Mouse (Mus musculus) CH12.LX (cell line): Measurements from ENCODE around the gene Stx8. TPM values are rescaled to one million over a fixed set of nuclear protein-coding genes. Genes with fewer than 3 reads are reported as not detected.

Source experiments
- DNase-seq: peaks from one replicate; pipeline ENCODE4 v3.0.0-alpha.2; 2013; ENCODE audit errors: extremely low read depth
- H3K27ac ChIP-seq: 2 replicates; pipeline ENCODE4 v1.5.1; 2012; ENCODE audit warnings: low read depth, mild to moderate bottlenecking, control low read depth, moderate library complexity; ENCODE audit not compliant: insufficient read depth
- H3K27me3 ChIP-seq: replicated peaks from 2 replicates; pipeline ENCODE3; 2012; ENCODE audit warnings: inconsistent platforms
- H3K36me3 ChIP-seq, 2 experiments: replicated peaks in 1 of 2; 2 replicates each; pipeline versions ENCODE3 to v1.6.1; 2012; ENCODE audit warnings: inconsistent platforms in 1 of 2, low read length in 1 of 2, mild to moderate bottlenecking in 1 of 2, mixed read lengths in 1 of 2, moderate library complexity in 1 of 2; ENCODE audit not compliant: control insufficient read depth in 1 of 2, insufficient read depth in 1 of 2
- H3K4me1 ChIP-seq, 2 experiments: 2 replicates each; pipeline ENCODE4 v1.6.1; 2012; ENCODE audit warnings: inconsistent platforms in 1 of 2, moderate library complexity in 1 of 2; ENCODE audit not compliant: insufficient read depth in 2 of 2, control insufficient read depth in 1 of 2
- H3K4me2 ChIP-seq: 2 replicates; pipeline ENCODE4 v1.6.1; 2012; ENCODE audit warnings: low read depth, mild to moderate bottlenecking, control low read depth; ENCODE audit not compliant: poor library complexity, insufficient read depth, severe bottlenecking
- H3K4me3 ChIP-seq, 3 experiments: fragments of 150-350 bp in 1 of 3; sonication (generic) in 1 of 3; replicated peaks in 1 of 3; 2 replicates each; pipeline versions ENCODE3 to v1.5.1; 2011 to 2012; ENCODE audit warnings: low read depth in 2 of 3, low read length in 2 of 3, mild to moderate bottlenecking in 2 of 3, moderate library complexity in 2 of 3, control low read depth in 1 of 3, improper control_type of control experiment in 1 of 3, inconsistent platforms in 1 of 3, mixed read lengths in 1 of 3; ENCODE audit not compliant: poor library complexity in 1 of 3
- H3K79me2 ChIP-seq: replicated peaks from 2 replicates; pipeline ENCODE4 v1.6.1; 2012; ENCODE audit warnings: mild to moderate bottlenecking, moderate library complexity; ENCODE audit not compliant: control insufficient read depth, poor library complexity, insufficient read depth, severe bottlenecking; ENCODE audit errors: extremely low read depth
- H3K9ac ChIP-seq: 2 replicates; pipeline ENCODE4 v1.6.1; 2012; ENCODE audit warnings: low read depth, mild to moderate bottlenecking, control low read depth, moderate library complexity; ENCODE audit not compliant: insufficient read depth
- H3K9me3 ChIP-seq: replicated peaks from 2 replicates; pipeline ENCODE3; 2012; ENCODE audit warnings: low read length, inconsistent platforms, mixed read lengths
- CHD2 ChIP-seq: IDR thresholded peaks from 2 replicates; pipeline ENCODE4 v1.6.1; 2011; ENCODE audit warnings: low read length, improper control_type of control experiment
- ELF1 ChIP-seq: IDR thresholded peaks from 2 replicates; pipeline ENCODE4 v1.6.1; 2014; ENCODE audit warnings: low read depth, mild to moderate bottlenecking, inconsistent platforms, low read length, improper control_type of control experiment
- ETS1 ChIP-seq: conservative IDR thresholded peaks from 2 replicates; pipeline ENCODE4 v1.6.1; 2012; ENCODE audit warnings: low read depth, mild to moderate bottlenecking, inconsistent platforms, low read length, improper control_type of control experiment, moderate library complexity
- HCFC1 ChIP-seq: IDR thresholded peaks from 2 replicates; pipeline ENCODE4 v1.6.1; 2012; ENCODE audit warnings: low read depth, mild to moderate bottlenecking, inconsistent platforms, low read length, improper control_type of control experiment
- KAT2A ChIP-seq: IDR thresholded peaks from 2 replicates; pipeline ENCODE4 v1.6.1; 2012; ENCODE audit warnings: low read length, improper control_type of control experiment, inconsistent platforms; ENCODE audit not compliant: insufficient replicate concordance
- MAZ ChIP-seq: IDR thresholded peaks from 2 replicates; pipeline ENCODE4 v1.6.1; 2012; ENCODE audit warnings: low read depth, mild to moderate bottlenecking, inconsistent platforms, low read length, improper control_type of control experiment, moderate library complexity
- MEF2A ChIP-seq: IDR thresholded peaks from 2 replicates; pipeline ENCODE4 v1.6.1; 2014; ENCODE audit warnings: low read depth, mild to moderate bottlenecking, inconsistent platforms, low read length, improper control_type of control experiment, borderline replicate concordance
- MXI1 ChIP-seq: IDR thresholded peaks from 2 replicates; pipeline ENCODE4 v1.6.1; 2011; ENCODE audit warnings: mild to moderate bottlenecking, low read depth, low read length, improper control_type of control experiment
- NELFE ChIP-seq: IDR thresholded peaks from 2 replicates; pipeline ENCODE4 v1.6.1; 2011; ENCODE audit warnings: low read depth, low read length, improper control_type of control experiment
- NRF1 ChIP-seq: IDR thresholded peaks from 2 replicates; pipeline ENCODE4 v1.6.1; 2014; ENCODE audit warnings: low read depth, mild to moderate bottlenecking, inconsistent platforms, low read length, improper control_type of control experiment, moderate library complexity
- POLR2A ChIP-seq: IDR thresholded peaks from 2 replicates; pipeline ENCODE4 v1.6.1; 2011; ENCODE audit warnings: low read depth, mild to moderate bottlenecking, improper control_type of control experiment, low read length
- POLR2AphosphoS2 ChIP-seq: IDR thresholded peaks from 2 replicates; pipeline ENCODE4 v1.6.1; 2011; ENCODE audit warnings: low read depth, low read length, improper control_type of control experiment
- RCOR1 ChIP-seq: conservative IDR thresholded peaks from 2 replicates; pipeline ENCODE4 v1.6.1; 2012; ENCODE audit warnings: low read depth, mild to moderate bottlenecking, inconsistent platforms, low read length, improper control_type of control experiment
- SIN3A ChIP-seq: IDR thresholded peaks from 2 replicates; pipeline ENCODE4 v1.6.1; 2012; ENCODE audit warnings: low read length, improper control_type of control experiment, inconsistent platforms
- SMC3 ChIP-seq: IDR thresholded peaks from 2 replicates; pipeline ENCODE4 v1.6.1; 2011; ENCODE audit warnings: low read depth, low read length, improper control_type of control experiment
- TBP ChIP-seq: conservative IDR thresholded peaks from 2 replicates; pipeline ENCODE4 v1.6.1; 2011; ENCODE audit warnings: low read depth, low read length, improper control_type of control experiment
- UBTF ChIP-seq: IDR thresholded peaks from 2 replicates; pipeline ENCODE4 v1.6.1; 2012; ENCODE audit warnings: low read depth, mild to moderate bottlenecking, inconsistent platforms, low read length, improper control_type of control experiment, moderate library complexity
- ZC3H11A ChIP-seq: IDR thresholded peaks from 2 replicates; pipeline ENCODE4 v1.6.1; 2012; ENCODE audit warnings: low read depth, mild to moderate bottlenecking, inconsistent platforms, low read length, improper control_type of control experiment
- ZKSCAN1 ChIP-seq: IDR thresholded peaks from 2 replicates; pipeline ENCODE4 v1.6.1; 2012; ENCODE audit warnings: low read depth, inconsistent platforms, low read length, improper control_type of control experiment, borderline replicate concordance
- ZMIZ1 ChIP-seq: IDR thresholded peaks from 2 replicates; pipeline ENCODE4 v1.6.1; 2012; ENCODE audit warnings: low read depth, mild to moderate bottlenecking, inconsistent platforms, low read length, improper control_type of control experiment
- ZNF384 ChIP-seq: IDR thresholded peaks from 2 replicates; pipeline ENCODE4 v1.6.1; 2012; ENCODE audit warnings: low read depth, low read length, improper control_type of control experiment, inconsistent platforms
- dilution Hi-C: fragments of 300-500 bp; cut with MboI; formaldehyde crosslinking; loops from 2 replicates; pipeline ENCODE4 v1.14.3; 2020; ENCODE audit warnings: low sequenced_read_pairs; ENCODE audit not compliant: extremely low pct_unique_long_range_greater_than_20kb, extremely low pct_ligation_motif_present
- in situ Hi-C: fragments of 300-500 bp; cut with MboI; formaldehyde crosslinking; loops from 3 replicates; pipeline ENCODE4 v1.14.3; 2019; ENCODE audit warnings: low sequenced_read_pairs, low pct_ligation_motif_present, low pct_unique_long_range_greater_than_20kb, mixed read lengths
- polyA plus RNA-seq: library from polyadenylated mRNA; unstranded; fragments of >175 nt; gene quantifications from 2 replicates; pipeline ENCODE4 v1.2.1, GENCODE M21; 2012; ENCODE audit warnings: low read depth; ENCODE audit not compliant: insufficient read length
- total RNA-seq, 2 experiments: library from RNA; depleted of rRNA; stranded (reverse); fragments of 300-350 nt in 1 of 2; fragments of >200 nt in 1 of 2; gene quantifications; 2 replicates each; pipeline ENCODE4 v1.2.3; 2012 to 2014

The Stx8 gene
- total and polyA plus RNA-seq, 3 experiments, result 31.8 to 57.9 (median 35.2) TPM

- H3K4me2 ChIP-seq, result no peak overlapping the region
- no peak overlapping the region for H3K4me3 ChIP-seq
- H3K79me2 ChIP-seq, result no peaks in the 10 kb centered on the region
- H3K9me3 ChIP-seq, result no peaks in the 10 kb centered on the region
- dilution Hi-C loops, result no loop called here
- no peak for DNase-seq
- H3K9ac ChIP-seq, result no peak overlapping the region
- TF ChIP-seq CHD2 (no peak), MEF2A (no peak), ETS1 (no peak), ELF1 (no peak), MAZ (no peak), POLR2A (no peak), ZNF384 (no peak), ZC3H11A (no peak), KAT2A (no peak), TBP (no peak), NRF1 (no peak), UBTF (no peak), POLR2AphosphoS2 (no peak)
- TF ChIP-seq, all 38 proteins: peak for 0
- H3K36me3 ChIP-seq, result peaks cover 0 to 12% of the 10 kb centered on the region in 2 experiments
- no peaks in the 10 kb centered on the region for H3K4me1 ChIP-seq
- in situ Hi-C loops, result no loop called here
- H3K27me3 ChIP-seq, result no peaks in the 10 kb centered on the region
- H3K27ac ChIP-seq, result no peak overlapping the region
Measured at GRCm38 (mm10) chr11:68106053-68106452, 140.1 kb downstream of the Stx8 start.

- H3K9ac ChIP-seq, result no peak overlapping the region
- H3K4me1 ChIP-seq, result peaks cover 0 to 6% of the 10 kb centered on the region in 2 experiments; a peak in 2 of 4 replicates
- no peaks in the 10 kb centered on the region for H3K79me2 ChIP-seq
- dilution Hi-C loops, result no loop called here
- H3K27ac ChIP-seq, result no peak overlapping the region
- no peaks in the 10 kb centered on the region for H3K27me3 ChIP-seq
- H3K4me2 ChIP-seq, result no peak overlapping the region
- no peaks in the 10 kb centered on the region for H3K9me3 ChIP-seq
- in situ Hi-C loops, result no loop called here
- H3K4me3 ChIP-seq, result no peak overlapping the region
- no peak for TF ChIP-seq ZKSCAN1
- no peak for TF ChIP-seq MXI1
- TF ChIP-seq RCOR1, result no peak
- TF ChIP-seq HCFC1, result no peak
- TF ChIP-seq POLR2A, result no peak
- TF ChIP-seq NELFE, result no peak
- no peak for TF ChIP-seq ZMIZ1
- TF ChIP-seq SMC3, result no peak
- no peak for TF ChIP-seq SIN3A
- TF ChIP-seq POLR2AphosphoS2, result no peak
- H3K36me3 ChIP-seq, result peaks cover 0 to 29% of the 10 kb centered on the region in 2 experiments
- DNase-seq, result no peak
Measured at GRCm38 (mm10) chr11:68113454-68114100, 147.6 kb downstream of the Stx8 start.
